11 mouse cellular contexts compared by ENCODE assay signal in genomic region chr8:128484720-128485124, GRCm38 (mm10).
DNase-seq lines count a peak whose midpoint lies in the region; ATAC-seq and TF ChIP-seq lines count a peak whose summit lies in the region.
"Had no signal": no experiment of that assay in that cellular context is flagged by ENCODE, and none has a peak within 500 bp of the region (broad histone marks: within the 10 kb centered on the region; RNA-seq: fewer than 3 reads in every experiment).

No protein-coding gene starts in this region.

- 81% methylated on average over 1 of the region's 1 CpGs for WGBS in intestine, embryonic 15.5 days
- 61% methylated on average over 1 of the region's 1 CpGs for whole genome bisulfite sequencing in intestine, postnatal 0 days

- no peaks in the 10 kb centered on the region for H3K9me3 ChIP-seq in intestine, embryonic 15.5 days
- H3K9me3 ChIP-seq in intestine, postnatal 0 days (ENCODE audit: control insufficient read depth): no peaks in the 10 kb centered on the region
- H3K9me3 ChIP-seq: limb, embryonic 10.5 days had no signal

- H3K27ac ChIP-seq in intestine, embryonic 15.5 days: no peak overlapping the region
- H3K27ac ChIP-seq in intestine, postnatal 0 days (ENCODE audit: low read depth, low read length): no peak overlapping the region
- H3K27ac ChIP-seq: limb, embryonic 10.5 days had no signal

- no peak overlapping the region for H3K4me2 ChIP-seq in intestine, embryonic 15.5 days (replicated peaks)
- H3K4me2 ChIP-seq in intestine, postnatal 0 days (replicated peaks; ENCODE audit: low read depth): no peak overlapping the region

- ATAC-seq in intestine, embryonic 15.5 days: peak; percentile 44; the same call in 1 of the 2 replicates
- ATAC-seq in intestine, postnatal 0 days: no peak
- ATAC-seq: Patski had no signal

- no peak overlapping the region for H3K4me3 ChIP-seq in intestine, embryonic 15.5 days (replicated peaks)
- no peak overlapping the region for H3K4me3 ChIP-seq in intestine, postnatal 0 days (ENCODE audit: low read depth, low read length)
- H3K4me3 ChIP-seq: limb, embryonic 10.5 days had no signal

- no peaks in the 10 kb centered on the region for H3K36me3 ChIP-seq in intestine, embryonic 15.5 days
- H3K36me3 ChIP-seq in intestine, postnatal 0 days (ENCODE audit: control insufficient read depth, insufficient read depth): peaks cover 3% of the 10 kb centered on the region; the same call in 1 of the 2 replicates

- H3K9ac ChIP-seq in intestine, embryonic 15.5 days: no peak overlapping the region
- H3K9ac ChIP-seq in intestine, postnatal 0 days (ENCODE audit: low read depth, low read length): no peak overlapping the region

- H3K27me3 ChIP-seq in intestine, embryonic 15.5 days (replicated peaks): no peaks in the 10 kb centered on the region
- H3K27me3 ChIP-seq in intestine, postnatal 0 days (replicated peaks; ENCODE audit: control insufficient read depth, insufficient read depth, low read length): no peaks in the 10 kb centered on the region
- H3K27me3 ChIP-seq: Patski had no signal

- H3K4me1 ChIP-seq in intestine, embryonic 15.5 days (replicated peaks): peaks cover 7% of the 10 kb centered on the region; the same call in 1 of the 2 replicates
- peaks cover 4% of the 10 kb centered on the region; the same call in 1 of the 2 replicates for H3K4me1 ChIP-seq in intestine, postnatal 0 days (replicated peaks; ENCODE audit: control insufficient read depth, insufficient read depth, low read length)

- peak; percentile 86 for DNase-seq in adrenal gland, adult 2 months
- DNase-seq in adrenal gland, adult 18-20 months (ENCODE audit: low spot score in 2 of 2): no peak
- peak; percentile 43 to 53 for DNase-seq in adrenal gland, postnatal 36 days
- DNase-seq in kidney, postnatal 36 days: peak; percentile 46 to 54
- DNase-seq in retina, embryonic 14.5 days (ENCODE audit: low spot score): no peak
- no peak for DNase-seq in cerebellum, adult 11 months
- DNase-seq: retina, postnatal 1 day had no signal

- TF ChIP-seq CTCF in intestine, postnatal 0 days (IDR thresholded peaks at IDR 0.05; ENCODE audit: low read depth): no peak

Comparison
In these comparisons a context has a peak if more than half of its experiments do, and no peak if none do; other contexts are left out.
1. DNase-seq: peak in adrenal gland, adult 2 months (single experiment), adrenal gland, postnatal 36 days (2 of 2) and kidney, postnatal 36 days (2 of 2); none in adrenal gland, adult 18-20 months (0 of 2), retina, embryonic 14.5 days (single experiment) and cerebellum, adult 11 months (single experiment).